Mouse (Mus musculus): Measurements from ENCODE around the gene Grin2c. TPM values are rescaled to one million over a fixed set of nuclear protein-coding genes. Genes with fewer than 3 reads are reported as not detected.

The Grin2c gene
- total RNA-seq, 2 experiments from 2014 or later: 37.4 to 40.0 TPM

- H3K27ac ChIP-seq: no peak overlapping the region
- TF ChIP-seq CTCF (IDR thresholded peaks at IDR 0.05): no peak
- DNase-seq (ENCODE audit: extremely low spot score in 1 of 2, low spot score in 2 of 2): no peak
- intact Hi-C loops (cut with DNase I): loop anchor here (2.0 kb wide), 1 partner anchor 22 kb away; no protein-coding TSS in a partner anchor
- H3K4me3 ChIP-seq: no peak overlapping the region
Observed at GRCm38 (mm10) chr11:115208776-115209732, 58.0 kb downstream of the Grin2c start.

DNA sequence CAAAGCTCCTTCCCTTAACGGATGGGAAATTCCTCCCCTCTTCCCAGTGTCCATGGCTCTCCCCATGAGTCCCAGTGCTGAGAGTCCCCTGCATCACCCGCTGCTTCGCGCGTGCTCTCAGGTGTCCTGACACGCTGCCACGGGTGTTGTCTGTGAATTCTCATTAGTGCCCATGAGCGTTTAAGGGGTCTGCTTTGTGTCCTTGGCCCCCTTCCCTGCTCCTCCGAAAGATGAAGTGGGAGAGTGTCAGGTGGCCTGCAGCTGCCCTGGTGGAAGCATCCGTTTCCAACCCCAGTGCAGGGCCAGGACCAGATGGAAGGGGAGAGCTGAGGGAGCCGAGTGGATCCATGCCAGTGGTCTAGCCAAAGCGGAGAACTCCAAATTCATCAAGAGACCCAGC is 58.9 kb downstream of the Grin2c start:
- intact Hi-C loops (cut with DNase I): loop anchor here (2.0 kb wide), 1 partner anchor 23 kb away; no protein-coding TSS in a partner anchor
- H3K27ac ChIP-seq: no peak overlapping the region
- no peak for DNase-seq (ENCODE audit: extremely low spot score in 1 of 2, low spot score in 2 of 2)
- no peak overlapping the region for H3K4me3 ChIP-seq
- TF ChIP-seq CTCF (IDR thresholded peaks at IDR 0.05): no peak

GRCm38 (mm10) chr11:115202756-115203155 is 64.3 kb downstream of the Grin2c start:
- intact Hi-C loops (cut with DNase I): loop anchor here (1.0 to 5.0 kb wide), 2 partner anchors 68 to 150 kb away; no protein-coding TSS in a partner anchor
- TF ChIP-seq CTCF (IDR thresholded peaks at IDR 0.05): no peak
- no peak for DNase-seq (ENCODE audit: extremely low spot score in 1 of 2, low spot score in 2 of 2)
- no peak overlapping the region for H3K27ac ChIP-seq
- no peak overlapping the region for H3K4me3 ChIP-seq

GRCm38 (mm10) chr11:115202316-115202715 is 64.7 kb downstream of the Grin2c start:
- no peak overlapping the region for H3K27ac ChIP-seq
- DNase-seq (ENCODE audit: extremely low spot score in 1 of 2, low spot score in 2 of 2): peak; percentile 76 to 83
- no peak overlapping the region for H3K4me3 ChIP-seq
- intact Hi-C loops (cut with DNase I): loop anchor here (1.0 to 5.0 kb wide), 2 partner anchors 68 to 150 kb away; no protein-coding TSS in a partner anchor
- TF ChIP-seq CTCF (IDR thresholded peaks at IDR 0.05): peak; percentile 97

DNA sequence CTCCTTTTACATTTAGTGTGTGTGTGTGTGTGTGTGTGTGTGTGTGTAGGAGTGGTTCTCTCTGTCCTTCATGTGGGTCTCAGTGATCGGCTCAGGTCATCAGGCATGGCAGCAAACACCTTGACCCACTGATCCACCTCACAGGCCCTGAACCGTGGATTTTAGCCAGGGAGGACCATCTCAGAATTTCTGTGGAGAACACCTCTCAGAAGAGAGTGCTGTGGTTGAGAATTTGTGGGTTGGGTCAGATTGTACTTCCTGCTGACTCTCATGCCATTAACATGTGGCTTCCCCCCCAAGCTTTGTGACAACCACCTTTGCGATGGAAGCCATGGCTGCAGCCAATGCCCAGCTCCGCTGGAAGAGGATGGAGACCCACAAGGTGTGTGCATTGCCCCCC is 66.5 kb downstream of the Grin2c start:
- no peak for DNase-seq (ENCODE audit: extremely low spot score in 1 of 2, low spot score in 2 of 2)
- TF ChIP-seq CTCF (IDR thresholded peaks at IDR 0.05): no peak
- intact Hi-C loops (cut with DNase I): loop anchor here (5.0 kb wide), 1 partner anchor 152 kb away; no protein-coding TSS in a partner anchor
- Histone ChIP-seq H3K4me3 (no peak overlapping the region), H3K27ac (no peak overlapping the region)

Small RNAs within 50 kb of the gene (microRNA-seq; reads per million reads assigned to microRNA genes)
- 0 reads per million in 2 experiments for gene Gm25837

Other genes starting within 250 kb of the Grin2c start
- not detected for gene Cd300ld4, start 240.2 kb downstream of the Grin2c start, total RNA-seq (2021)
- gene Cd300ld5, start 229.5 kb downstream of the Grin2c start, total RNA-seq (2021): under 1 TPM; 0.77 to 0.96 TPM
- under 1 TPM in 1 of 2 experiments, not detected in 1; 0.77 TPM for gene Cd300ld3, start 218.8 kb downstream of the Grin2c start, total RNA-seq (2021)
- under 1 TPM in 1 of 2 experiments, not detected in 1; 0.27 TPM for gene Cd300e, start 205.1 kb downstream of the Grin2c start, total RNA-seq (2021)
- gene Rab37, start 175.8 kb downstream of the Grin2c start, total RNA-seq (2021): 1 to 10 TPM; 1.8 to 2.4 TPM
- under 1 TPM in 1 of 2 experiments, not detected in 1; 0.58 TPM for gene Cd300lf, start 133.3 kb downstream of the Grin2c start, total RNA-seq (2021)
- 10 to 100 TPM; 68.8 to 75.2 TPM for gene Slc9a3r1, start 103.9 kb downstream of the Grin2c start, total RNA-seq (2021)
- 10 to 100 TPM; 16.2 to 16.8 TPM for gene Tmem104, start 79.8 kb downstream of the Grin2c start, total RNA-seq (2021)
- 10 to 100 TPM; 23.1 to 25.6 TPM for gene Nat9, start 79.4 kb downstream of the Grin2c start, total RNA-seq (2021)
- 10 to 100 TPM; 15.9 to 17.9 TPM for gene Fdxr, start 9.8 kb upstream of the Grin2c start, total RNA-seq (2021)
- 10 to 100 TPM; 11.4 to 13.5 TPM for gene Fads6, start 30.4 kb upstream of the Grin2c start, total RNA-seq (2021)
- 1 to 10 TPM; 1.4 to 2.7 TPM for gene Otop2, start 39.9 kb upstream of the Grin2c start, total RNA-seq (2021)
- under 1 TPM; 0.36 to 0.44 TPM for gene Ush1g, start 54.8 kb upstream of the Grin2c start, total RNA-seq (2021)
- not detected for gene Otop3, start 67.5 kb upstream of the Grin2c start, total RNA-seq (2021)
- gene Hid1, start 100.5 kb upstream of the Grin2c start, total RNA-seq (2021): 100 to 1,000 TPM; 117 to 121 TPM
- gene Cdr2l, start 114.7 kb upstream of the Grin2c start, total RNA-seq (2021): 10 to 100 TPM; 25.0 to 26.4 TPM
- 100 to 1,000 TPM; 113 to 118 TPM for gene Mrpl58, start 136.5 kb upstream of the Grin2c start, total RNA-seq (2021)
- gene Atp5h, start 152.7 kb upstream of the Grin2c start, total RNA-seq (2021): 100 to 1,000 TPM; 436 to 465 TPM
- gene Kctd2, start 152.9 kb upstream of the Grin2c start, total RNA-seq (2021): 10 to 100 TPM; 72.4 to 76.2 TPM
- gene Trim80, start 173.3 kb upstream of the Grin2c start, total RNA-seq (2021): under 1 TPM in 1 of 2 experiments, not detected in 1; 0.16 TPM
- gene Slc16a5, start 195.2 kb upstream of the Grin2c start, total RNA-seq (2021): not detected
- 10 to 100 TPM; 11.9 to 18.0 TPM for gene Armc7, start 208.4 kb upstream of the Grin2c start, total RNA-seq (2021)
- gene Nt5c, start 224.6 kb upstream of the Grin2c start, total RNA-seq (2021): 10 to 100 TPM; 57.6 to 67.2 TPM
- 100 to 1,000 TPM; 158 to 161 TPM for gene Jpt1, start 247.1 kb upstream of the Grin2c start, total RNA-seq (2021)